Mouse (Mus musculus): Measurements from ENCODE around the gene Krtap3-2.
"Not testable (repeated sequence)": the region's sequence is repeated elsewhere in the genome, so short reads cannot be mapped to it uniquely, and the experiment has no call there.

Gene Krtap3-2
- long read RNA-seq, experiment 1, result 0 reads
- long read RNA-seq, experiment 2, result 0 reads

- intact Hi-C loops (cut with DNase I), result no loop called here
Measured at GRCm38 (mm10) chr11:99556753-99557152, at the start of gene Krtap3-2. Gene Krtap3-2 (minus strand): TSS chr11:99556853.

GRCm38 (mm10) chr11:99603208-99603607, 46.6 kb upstream of the Krtap3-2 start, which contains the start of gene Gm11938:
Gene Gm11938 (minus strand): TSS chr11:99603308.
- intact Hi-C loops (cut with DNase I), result not testable (repeated sequence)

- intact Hi-C loops (cut with DNase I), result not testable (repeated sequence)
Measured at GRCm38 (mm10) chr11:99597742-99598141, 41.1 kb upstream of the Krtap3-2 start, which contains the start of gene Krtap9-3. Gene Krtap9-3 (minus strand): TSS chr11:99598105.

- intact Hi-C loops (cut with DNase I), result no loop called here
Measured at GRCm38 (mm10) chr11:99590981-99591380, 34.3 kb upstream of the Krtap3-2 start, which contains the start of gene Krtap1-3. Gene Krtap1-3 (minus strand): TSS chr11:99591339.

GRCm38 (mm10) chr11:99585096-99585495, 28.4 kb upstream of the Krtap3-2 start:
- intact Hi-C loops (cut with DNase I), result no loop called here

GRCm38 (mm10) chr11:99583245-99583704, 26.6 kb upstream of the Krtap3-2 start, which contains the start of gene Krtap1-4:
Gene Krtap1-4 (minus strand): TSS chr11:99583654.
- intact Hi-C loops (cut with DNase I), result no loop called here

- intact Hi-C loops (cut with DNase I), result no loop called here
Measured at GRCm38 (mm10) chr11:99581564-99581963, 24.9 kb upstream of the Krtap3-2 start.

- intact Hi-C loops (cut with DNase I), result no loop called here
Measured at GRCm38 (mm10) chr11:99581051-99581450, 24.4 kb upstream of the Krtap3-2 start.

GRCm38 (mm10) chr11:99580636-99581035, 24.0 kb upstream of the Krtap3-2 start, which contains the start of gene Krtap1-5:
Gene Krtap1-5 (minus strand): TSS chr11:99581016.
- intact Hi-C loops (cut with DNase I), result no loop called here

- intact Hi-C loops (cut with DNase I), result loop anchor here (5.0 to 10.0 kb wide), 2 partner anchors 107 to 431 kb away; no protein-coding TSS in a partner anchor
Measured at GRCm38 (mm10) chr11:99574106-99574505, 17.5 kb upstream of the Krtap3-2 start.

GRCm38 (mm10) chr11:99573164-99573563, 16.5 kb upstream of the Krtap3-2 start:
- intact Hi-C loops (cut with DNase I), result loop anchor here (5.0 to 10.0 kb wide), 2 partner anchors 106 to 432 kb away; no protein-coding TSS in a partner anchor

- intact Hi-C loops (cut with DNase I), result no loop called here
Measured at GRCm38 (mm10) chr11:99566530-99566929, 9.9 kb upstream of the Krtap3-2 start, which contains the start of gene Krtap3-1. Gene Krtap3-1 (minus strand): TSS chr11:99566630.

GRCm38 (mm10) chr11:99562580-99562979, 5.9 kb upstream of the Krtap3-2 start:
- intact Hi-C loops (cut with DNase I), result no loop called here

- intact Hi-C loops (cut with DNase I), result no loop called here
Measured at GRCm38 (mm10) chr11:99559366-99559765, 2.7 kb upstream of the Krtap3-2 start, which contains the start of gene Gm11939. Gene Gm11939 (minus strand): TSS chr11:99559466.

- intact Hi-C loops (cut with DNase I), result no loop called here
Measured at GRCm38 (mm10) chr11:99557976-99558745, 1.5 kb upstream of the Krtap3-2 start.

GRCm38 (mm10) chr11:99556195-99556594, 458 bp downstream of the Krtap3-2 start:
- intact Hi-C loops (cut with DNase I), result no loop called here

- intact Hi-C loops (cut with DNase I), result no loop called here
Measured at GRCm38 (mm10) chr11:99550765-99551164, 5.9 kb downstream of the Krtap3-2 start, which contains the start of gene Krtap3-3. Gene Krtap3-3 (minus strand): TSS chr11:99550865.

GRCm38 (mm10) chr11:99547892-99548291, 8.8 kb downstream of the Krtap3-2 start:
- intact Hi-C loops (cut with DNase I), result no loop called here

GRCm38 (mm10) chr11:99539721-99540120, 16.9 kb downstream of the Krtap3-2 start:
- intact Hi-C loops (cut with DNase I), result no loop called here

- intact Hi-C loops (cut with DNase I), result no loop called here
Measured at GRCm38 (mm10) chr11:99521288-99521860, 35.3 kb downstream of the Krtap3-2 start, which contains the start of gene Krt39. Gene Krt39 (minus strand): TSS chr11:99521338.

GRCm38 (mm10) chr11:99514098-99514497, 42.6 kb downstream of the Krtap3-2 start:
- intact Hi-C loops (cut with DNase I), result no loop called here

Data from adrenal gland (tissue).